Mouse (Mus musculus) cortical plate, adult 2 months (tissue): ENCODE data around the gene Atf6b. TPM values are rescaled to one million over a fixed set of nuclear protein-coding genes. Genes with fewer than 3 reads are reported as not detected.

Experiments used
- H3K27ac ChIP-seq: fragments of 200-500 bp; 2 replicates; pipeline ENCODE4 v1.5.1; 2012; ENCODE audit warnings: low read length, control low read depth, inconsistent platforms; ENCODE audit not compliant: insufficient read depth
- H3K4me1 ChIP-seq: fragments of 200-500 bp; 2 replicates; pipeline ENCODE4 v1.6.1; 2011; ENCODE audit warnings: low read length; ENCODE audit not compliant: control insufficient read depth, insufficient read depth
- H3K4me3 ChIP-seq: fragments of 200-500 bp; 2 replicates; pipeline ENCODE4 v1.5.1; 2011; ENCODE audit warnings: mild to moderate bottlenecking, low read length, control low read depth; ENCODE audit not compliant: insufficient read depth
- CTCF ChIP-seq: fragments of 200-500 bp; IDR thresholded peaks from 2 replicates; pipeline ENCODE4 v1.5.1; 2011; ENCODE audit warnings: mild to moderate bottlenecking, control low read depth, low read length; ENCODE audit not compliant: insufficient read depth; ENCODE audit errors: extremely low read depth
- POLR2A ChIP-seq: fragments of 200-500 bp; IDR thresholded peaks from 2 replicates; pipeline ENCODE4 v1.6.1; 2011; ENCODE audit warnings: mild to moderate bottlenecking, low read length, control low read depth; ENCODE audit not compliant: insufficient read depth; ENCODE audit errors: extremely low read depth
- polyA plus RNA-seq: library from polyadenylated mRNA; depleted of rRNA; stranded (reverse); fragments of >200 nt; gene quantifications from 2 replicates; pipeline ENCODE4 v1.2.3, GENCODE M21; 2012

Gene Atf6b
- polyA plus RNA-seq, 1 experiment, result 59.6 TPM

GRCm38 (mm10) chr17:34645256-34645829, 1.6 kb upstream of the Atf6b start:
- Histone ChIP-seq H3K4me3 (peak overlapping the region; percentile 60), H3K4me1 (peaks cover 3% of the 10 kb centered on the region), H3K27ac (no peak overlapping the region)
- TF ChIP-seq CTCF (no peak), POLR2A (no peak)

- Histone ChIP-seq H3K4me3 (no peak overlapping the region), H3K4me1 (peaks cover 3% of the 10 kb centered on the region), H3K27ac (no peak overlapping the region)
- no peak for TF ChIP-seq CTCF
- no peak for TF ChIP-seq POLR2A
These were observed 975 bp upstream of the Atf6b start for GRCm38 (mm10) chr17:34645831-34646511.

GRCm38 (mm10) chr17:34648141-34648890, 1.4 kb downstream of the Atf6b start:
- no peak overlapping the region for H3K27ac ChIP-seq

DNA sequence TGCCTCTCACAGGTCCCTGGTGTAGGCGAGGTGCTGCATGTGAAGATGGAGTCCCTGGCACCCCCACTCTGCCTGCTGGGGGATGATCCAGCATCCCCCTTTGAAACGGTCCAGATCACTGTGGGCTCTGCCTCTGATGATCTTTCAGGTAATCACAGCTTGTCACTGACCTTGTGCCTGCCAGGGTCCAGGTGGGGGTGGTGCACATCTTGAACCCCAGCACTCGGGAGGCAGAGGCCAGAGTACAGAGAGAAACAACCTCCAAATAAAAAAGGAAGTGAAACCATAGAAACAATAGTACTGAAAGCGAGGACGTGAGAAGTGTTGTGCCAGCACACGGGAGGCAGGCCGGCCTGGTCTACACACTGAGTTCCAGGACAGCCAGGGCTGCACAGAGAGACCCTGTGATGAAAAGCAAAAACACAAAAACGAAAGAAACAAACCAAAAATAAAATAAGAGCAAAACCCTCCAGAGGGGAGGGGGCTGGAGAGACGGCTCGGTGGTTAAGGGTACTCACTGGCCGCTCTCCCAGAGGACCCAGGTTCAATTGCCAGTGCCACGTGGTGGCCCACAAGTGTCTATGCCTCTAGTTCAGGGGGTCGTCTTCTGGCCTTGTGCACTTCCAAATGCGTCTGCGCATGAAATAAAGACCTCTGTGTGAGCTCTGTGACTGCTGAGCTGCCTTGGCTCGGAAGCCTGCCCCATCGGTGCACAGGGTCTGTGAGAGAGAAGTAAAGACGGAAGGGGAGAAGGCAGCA, 2.3 kb downstream of the Atf6b start:
- Histone ChIP-seq H3K4me3 (no peak overlapping the region), H3K4me1 (peaks cover 2% of the 10 kb centered on the region), H3K27ac (no peak overlapping the region)
- no peak for TF ChIP-seq CTCF
- TF ChIP-seq POLR2A, result no peak

More at GRCm38 (mm10) chr17:34648141-34648890, 1.4 kb downstream of the Atf6b start:
- TF ChIP-seq POLR2A (no peak), CTCF (no peak)
- Histone ChIP-seq H3K4me3 (peak overlapping the region; percentile 62; the same call in 1 of the 2 replicates), H3K4me1 (peaks cover 2% of the 10 kb centered on the region)

DNA sequence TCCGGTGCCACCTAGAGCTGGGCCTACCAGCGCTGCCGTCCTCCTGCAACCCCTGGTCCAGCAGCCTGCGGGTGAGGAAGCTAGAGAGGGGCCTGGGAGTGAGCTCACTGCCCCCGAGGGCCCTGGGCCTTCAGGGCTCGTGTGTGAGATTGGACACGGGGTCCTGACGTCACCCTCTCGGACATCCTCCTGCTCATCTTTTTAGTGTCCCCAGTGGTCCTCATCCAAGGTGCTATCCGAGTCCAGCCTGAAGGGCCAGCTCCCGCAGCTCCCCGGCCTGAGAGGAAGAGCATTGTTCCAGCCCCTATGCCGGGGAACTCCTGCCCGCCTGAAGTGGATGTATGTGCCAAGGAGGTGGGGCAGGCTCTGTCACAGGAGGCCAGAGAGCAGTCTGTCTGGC, 3.8 kb downstream of the Atf6b start:
- Histone ChIP-seq H3K4me1 (peaks cover 2% of the 10 kb centered on the region), H3K27ac (no peak overlapping the region), H3K4me3 (no peak overlapping the region)
- TF ChIP-seq POLR2A (no peak), CTCF (no peak)

- no peak overlapping the region for H3K27ac ChIP-seq
- H3K4me1 ChIP-seq, result peaks cover 2% of the 10 kb centered on the region
These were observed 4.7 kb downstream of the Atf6b start for GRCm38 (mm10) chr17:34651507-34652221.

GRCm38 (mm10) chr17:34652546-34652945, 5.6 kb downstream of the Atf6b start:
- Histone ChIP-seq H3K4me1 (peaks cover 2% of the 10 kb centered on the region), H3K4me3 (no peak overlapping the region), H3K27ac (no peak overlapping the region)
- TF ChIP-seq POLR2A (no peak), CTCF (no peak)

More at GRCm38 (mm10) chr17:34651507-34652221, 4.7 kb downstream of the Atf6b start:
- TF ChIP-seq CTCF (0 out of 2 replicates have a peak, but pooled peaks have one; percentile 17), POLR2A (no peak)
- H3K4me3 ChIP-seq, result no peak overlapping the region

DNA sequence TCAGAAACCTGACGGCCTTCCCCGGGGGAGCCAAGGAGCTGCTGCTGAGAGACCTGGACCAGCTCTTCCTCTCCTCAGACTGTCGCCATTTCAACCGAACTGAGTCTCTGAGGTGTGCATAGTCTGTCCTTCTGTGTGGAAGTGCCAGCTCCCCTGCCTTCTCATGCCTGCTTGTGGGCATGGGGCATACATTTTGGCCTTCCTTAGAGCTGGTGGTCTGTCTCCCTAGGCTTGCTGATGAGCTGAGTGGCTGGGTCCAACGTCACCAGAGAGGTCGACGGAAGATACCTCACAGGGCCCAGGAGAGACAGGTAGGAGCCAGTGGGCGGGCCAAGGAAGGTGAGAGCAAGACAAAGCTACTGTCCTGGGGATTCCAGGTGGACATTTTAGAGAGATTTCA, 6.0 kb downstream of the Atf6b start:
- H3K27ac ChIP-seq, result no peak overlapping the region
- no peak overlapping the region for H3K4me3 ChIP-seq
- no peak for TF ChIP-seq CTCF
- TF ChIP-seq POLR2A, result no peak
- peaks cover 2% of the 10 kb centered on the region for H3K4me1 ChIP-seq

- Histone ChIP-seq H3K4me3 (no peak overlapping the region), H3K4me1 (no peaks in the 10 kb centered on the region), H3K27ac (no peak overlapping the region)
- TF ChIP-seq CTCF, result peak; percentile 65
- no peak for TF ChIP-seq POLR2A
These were observed 6.9 kb downstream of the Atf6b start for GRCm38 (mm10) chr17:34653746-34654285.
